Mouse (Mus musculus): Measurements from ENCODE around the gene Adgrl2. TPM values are rescaled to one million over a fixed set of nuclear protein-coding genes. Genes with fewer than 3 reads are reported as not detected.

Adgrl2 gene
- total RNA-seq, 2 experiments from 2014 or later, result 26.4 to 30.5 TPM

DNA sequence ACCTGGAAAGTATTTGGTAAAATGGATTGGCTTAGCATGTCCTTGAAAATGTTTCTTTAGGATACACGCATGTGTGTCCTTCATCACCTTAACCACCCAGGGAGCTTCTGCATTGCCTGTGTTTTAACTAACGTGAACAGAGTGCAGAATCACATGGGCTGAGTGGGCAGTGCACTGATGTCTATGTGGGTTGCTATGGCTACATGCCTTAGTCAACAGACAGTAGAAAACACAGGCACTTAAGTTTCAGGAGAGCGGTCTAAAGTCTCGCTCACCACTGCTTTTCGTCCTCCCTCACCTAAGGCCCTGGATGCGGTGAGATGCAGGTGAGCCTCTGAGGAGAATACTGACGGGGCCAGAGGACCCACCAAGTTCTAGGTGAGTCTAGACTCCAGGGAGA, 147.8 kb downstream of the Adgrl2 start:
- intact Hi-C loops (cut with DNase I; ENCODE audit: low total_unique reads), result no loop called here
- DNase-seq, result no peak

DNA sequence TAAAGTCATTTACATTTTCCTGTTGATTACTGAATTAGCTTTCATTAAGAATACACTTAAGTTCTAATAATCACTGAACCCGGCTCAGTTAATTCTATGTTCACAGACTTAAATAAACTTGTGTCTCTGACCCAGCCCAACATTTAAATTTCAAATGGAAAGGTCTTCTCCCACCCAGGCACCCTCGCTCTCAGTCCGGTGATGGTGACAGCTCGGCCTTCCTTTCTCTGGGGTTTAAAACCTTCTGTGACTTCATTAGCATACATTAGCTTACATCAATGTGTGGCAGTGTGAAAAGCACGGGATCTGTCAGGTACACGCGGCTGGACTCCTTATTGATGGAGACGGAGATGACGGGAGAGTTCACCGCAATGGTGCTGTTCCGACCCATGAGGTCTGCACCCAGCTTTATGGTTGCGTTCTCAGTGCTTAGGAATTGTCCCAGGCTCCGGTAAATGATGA, 151.5 kb downstream of the Adgrl2 start:
- intact Hi-C loops (cut with DNase I; ENCODE audit: low total_unique reads), result no loop called here
- no peak for DNase-seq

DNA sequence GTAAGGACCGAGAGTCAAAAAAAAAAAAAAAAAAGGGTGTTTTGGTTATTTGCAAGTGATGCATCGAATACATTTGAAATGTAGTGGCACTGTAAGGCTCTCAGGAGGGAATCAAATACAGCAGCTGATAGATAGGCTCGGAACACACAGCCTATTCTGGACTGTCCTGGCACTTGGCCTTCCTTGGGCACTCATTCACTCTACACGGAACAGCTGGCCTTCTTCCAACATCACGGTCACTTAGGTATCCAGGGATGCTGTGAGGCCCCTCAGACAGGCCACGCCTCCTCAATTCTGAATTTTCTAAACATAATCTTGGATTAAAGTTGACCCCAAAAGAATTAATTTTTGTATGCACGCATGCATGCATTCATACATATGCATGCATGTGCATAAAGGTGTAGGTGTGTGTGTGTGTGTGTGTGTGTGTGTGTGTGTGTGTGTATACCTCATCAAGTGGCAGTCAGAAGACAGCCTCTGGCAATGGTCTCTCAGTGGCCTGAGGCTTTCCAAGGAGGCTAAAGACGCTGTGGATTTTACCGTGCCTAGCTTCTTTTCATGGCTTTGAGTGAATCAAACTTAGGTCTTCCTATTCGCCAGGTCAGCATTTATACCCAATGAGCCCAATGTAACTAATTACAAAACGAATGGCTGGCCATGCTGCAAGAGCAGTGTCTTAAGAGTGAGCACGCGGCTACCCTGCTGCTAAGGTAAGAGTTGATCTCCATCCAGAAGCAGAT, 152.1 kb downstream of the Adgrl2 start:
- intact Hi-C loops (cut with DNase I; ENCODE audit: low total_unique reads), result no loop called here

DNA sequence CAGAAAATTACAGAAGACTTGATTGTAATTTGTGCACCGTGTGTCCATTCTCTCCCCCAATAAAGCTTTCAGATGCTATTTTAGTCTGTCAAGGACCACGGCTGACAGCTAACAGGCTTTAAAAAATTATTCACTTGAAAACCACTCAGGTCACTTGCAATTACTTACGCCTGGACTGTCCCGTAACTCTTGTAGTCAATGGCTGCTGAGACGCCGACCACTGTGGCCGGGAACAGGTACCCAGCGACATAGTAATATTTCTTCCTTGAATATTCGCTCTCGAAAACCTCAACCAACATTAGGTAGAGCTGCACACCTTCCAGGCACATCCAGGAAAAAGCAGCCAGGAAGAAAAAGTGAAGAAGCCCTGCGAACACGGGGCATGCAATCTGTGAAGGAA, 155.2 kb downstream of the Adgrl2 start:
- DNase-seq, result no peak
- intact Hi-C loops (cut with DNase I; ENCODE audit: low total_unique reads), result no loop called here

More for the DNA sequence above, 152.1 kb downstream of the Adgrl2 start:
- DNase-seq, result no peak

DNA sequence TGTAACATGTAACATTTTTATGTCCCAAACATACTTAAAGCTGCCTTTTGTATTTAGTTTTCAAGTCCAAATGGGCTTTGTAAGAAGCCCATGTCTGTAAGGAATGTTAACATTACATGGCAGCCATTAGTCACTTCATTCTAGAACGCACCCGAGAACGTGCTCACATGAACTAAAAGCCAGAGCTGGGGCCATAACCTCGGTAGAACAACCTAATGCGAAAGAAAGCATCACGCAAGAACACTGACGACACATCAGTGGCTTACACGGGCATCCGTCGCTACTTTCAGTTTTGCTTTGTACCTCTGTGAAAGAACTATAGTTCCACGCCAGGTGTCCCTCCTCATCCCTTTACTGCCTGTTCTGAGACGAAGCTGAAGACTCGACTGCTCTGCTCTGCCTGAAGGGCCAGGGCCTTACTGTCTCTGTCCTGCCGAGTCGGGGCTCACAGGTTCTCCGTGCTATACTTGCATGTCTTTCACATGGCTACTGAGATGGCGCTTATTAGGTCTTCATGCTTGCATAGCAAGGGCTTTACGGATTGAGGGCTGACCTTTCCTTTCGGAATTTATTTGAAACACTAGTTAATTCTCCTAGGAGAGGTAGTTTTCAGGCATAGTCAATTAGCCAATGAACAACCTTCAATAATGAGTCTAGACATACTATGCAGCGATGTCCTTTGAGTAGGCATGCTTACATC, 157.1 kb downstream of the Adgrl2 start:
- DNase-seq, result no peak
- intact Hi-C loops (cut with DNase I; ENCODE audit: low total_unique reads), result no loop called here

DNA sequence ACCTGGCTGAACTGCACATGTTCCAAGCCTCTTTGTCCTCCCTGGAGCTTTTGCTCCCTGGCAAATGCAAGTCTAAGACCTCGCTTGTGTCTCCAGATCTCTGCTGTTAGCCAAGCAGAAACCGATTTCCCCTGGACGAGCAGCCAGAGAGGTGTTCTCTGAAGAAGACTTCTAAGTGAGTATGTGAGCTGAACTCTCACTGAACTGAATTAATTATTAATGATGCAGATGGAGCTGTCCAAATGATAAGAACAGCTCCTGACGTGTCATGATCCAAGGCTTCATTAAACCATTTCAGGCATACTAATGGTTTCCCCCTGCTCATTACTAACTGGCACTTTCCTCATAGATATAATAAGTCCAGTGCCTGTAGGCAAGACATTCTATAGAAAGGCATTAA, 158.4 kb downstream of the Adgrl2 start:
- DNase-seq, result no peak
- intact Hi-C loops (cut with DNase I; ENCODE audit: low total_unique reads), result no loop called here

DNA sequence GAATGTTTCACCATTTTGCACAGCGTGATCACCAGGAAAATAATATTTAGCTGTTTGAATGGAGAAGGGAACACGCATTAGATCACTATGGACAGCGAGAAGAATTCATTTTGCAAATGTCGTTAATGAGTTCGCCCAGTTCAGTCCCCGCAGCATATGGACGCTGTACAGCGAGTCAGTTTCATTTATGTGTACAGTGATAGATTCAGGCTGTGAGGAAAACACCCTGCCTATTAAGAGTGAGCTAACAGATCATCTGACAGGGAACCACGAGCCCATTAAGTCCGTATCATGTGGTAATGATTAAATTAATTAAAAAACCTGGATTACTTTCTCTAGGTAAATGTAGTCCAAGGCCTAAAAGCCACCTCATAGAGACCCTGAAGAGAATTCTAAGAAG, 161.8 kb downstream of the Adgrl2 start:
- intact Hi-C loops (cut with DNase I; ENCODE audit: low total_unique reads), result no loop called here
- DNase-seq, result no peak

DNA sequence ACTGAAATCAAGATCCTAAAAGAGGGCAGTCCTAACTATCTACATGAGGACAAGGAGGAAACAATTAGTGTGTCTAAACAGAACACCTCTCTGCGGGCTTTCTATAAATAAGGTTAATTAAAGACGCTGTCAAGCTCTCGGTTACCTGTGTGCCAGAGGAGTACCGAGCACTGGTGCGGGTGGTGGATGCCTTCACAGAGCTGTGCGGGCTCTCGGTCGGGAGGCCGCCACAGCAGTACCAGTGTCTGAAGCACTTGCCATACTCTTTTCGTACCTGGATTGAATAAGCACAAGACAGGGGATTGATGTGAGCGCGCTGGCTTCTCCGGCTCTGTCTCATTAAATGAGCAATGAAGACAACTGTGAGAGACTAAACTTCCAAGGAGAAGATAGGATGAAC, 166.8 kb downstream of the Adgrl2 start:
- intact Hi-C loops (cut with DNase I; ENCODE audit: low total_unique reads), result no loop called here
- DNase-seq, result no peak

DNA sequence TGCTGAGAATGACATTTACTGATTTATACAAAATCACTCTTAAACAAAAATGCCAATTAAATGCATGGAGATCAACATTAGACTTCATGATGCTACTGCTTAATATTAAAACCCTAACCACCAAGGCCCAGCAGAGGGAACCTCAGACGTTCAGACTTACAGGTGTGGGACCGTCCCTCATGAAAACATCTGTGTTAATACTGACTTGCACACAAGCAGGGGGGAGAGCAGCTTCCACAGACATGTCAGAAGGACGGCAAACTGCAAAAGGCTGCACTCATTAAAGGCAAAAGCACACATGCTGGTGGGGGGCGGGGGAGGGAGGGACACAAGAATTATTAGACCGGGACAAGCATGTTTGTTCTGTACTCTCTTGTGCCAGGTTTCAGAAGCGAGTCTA, 168.7 kb downstream of the Adgrl2 start:
- intact Hi-C loops (cut with DNase I; ENCODE audit: low total_unique reads), result no loop called here
- no peak for DNase-seq

DNA sequence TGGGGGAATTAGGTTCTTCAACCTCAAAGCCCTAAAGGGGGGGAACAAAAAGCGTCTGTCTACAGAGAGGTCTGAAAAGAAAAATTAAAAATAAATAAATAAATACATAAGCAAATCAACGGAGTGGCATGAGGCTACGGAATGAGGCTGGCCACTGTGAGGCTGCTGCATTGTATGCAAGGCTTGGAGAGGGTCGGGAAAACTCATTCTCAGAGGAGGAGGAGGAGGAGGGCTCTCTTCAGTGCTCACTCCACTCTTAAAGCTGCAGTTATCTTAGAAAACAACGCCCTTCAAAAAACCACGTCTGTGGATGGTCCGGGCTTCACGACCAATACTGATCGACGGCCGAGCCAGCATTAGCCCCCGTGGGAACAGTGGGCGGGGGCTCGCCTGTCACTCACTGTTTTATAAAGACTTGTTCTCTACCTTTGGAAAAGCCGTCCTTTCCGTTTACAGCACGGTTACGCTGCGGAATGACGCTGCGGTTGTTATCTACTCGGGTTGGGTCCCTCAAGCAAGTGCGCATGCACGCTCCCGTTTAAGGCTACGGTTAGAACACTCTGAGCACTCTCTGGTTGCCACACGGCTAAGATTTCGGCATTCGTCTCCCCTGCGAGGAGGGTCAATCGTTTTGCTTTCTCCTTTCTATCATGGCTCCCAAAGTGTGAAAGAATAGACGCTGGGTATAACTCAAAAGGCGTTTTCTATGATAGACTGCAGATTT, 170.9 kb downstream of the Adgrl2 start:
- DNase-seq, result no peak
- intact Hi-C loops (cut with DNase I; ENCODE audit: low total_unique reads), result no loop called here

DNA sequence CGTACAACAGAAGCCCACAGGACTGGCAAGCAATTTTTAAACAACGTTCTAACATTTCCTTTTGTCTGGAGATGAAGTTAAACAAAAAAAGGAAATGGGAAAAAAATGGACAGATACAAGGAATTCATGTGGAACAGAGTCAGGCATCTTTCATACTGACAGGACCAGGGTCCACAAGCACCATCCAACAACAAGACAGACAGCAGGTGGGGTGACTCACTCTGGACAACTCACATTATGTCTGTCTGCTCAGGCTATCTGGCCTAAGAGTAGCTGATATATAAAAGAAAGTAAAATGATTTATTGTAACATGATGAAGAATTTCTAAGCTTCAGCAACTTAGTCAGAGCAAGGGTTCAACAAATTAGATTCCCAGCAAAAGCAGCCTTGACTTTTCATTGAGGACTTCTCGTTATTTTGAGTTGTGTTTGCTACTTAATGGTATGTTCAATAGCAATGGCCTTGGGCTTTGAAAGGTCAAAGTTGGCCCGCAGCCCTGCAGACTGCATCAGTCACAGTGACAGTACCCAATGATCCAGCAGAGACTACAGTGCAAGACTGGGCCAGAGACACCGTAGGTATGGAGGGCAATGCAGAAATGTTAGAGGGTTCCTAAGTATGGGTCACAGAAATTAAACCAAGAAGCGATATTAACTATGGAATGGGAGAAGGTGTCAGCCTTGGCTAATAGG, 171.8 kb downstream of the Adgrl2 start:
- no peak for DNase-seq
- intact Hi-C loops (cut with DNase I; ENCODE audit: low total_unique reads), result no loop called here

DNA sequence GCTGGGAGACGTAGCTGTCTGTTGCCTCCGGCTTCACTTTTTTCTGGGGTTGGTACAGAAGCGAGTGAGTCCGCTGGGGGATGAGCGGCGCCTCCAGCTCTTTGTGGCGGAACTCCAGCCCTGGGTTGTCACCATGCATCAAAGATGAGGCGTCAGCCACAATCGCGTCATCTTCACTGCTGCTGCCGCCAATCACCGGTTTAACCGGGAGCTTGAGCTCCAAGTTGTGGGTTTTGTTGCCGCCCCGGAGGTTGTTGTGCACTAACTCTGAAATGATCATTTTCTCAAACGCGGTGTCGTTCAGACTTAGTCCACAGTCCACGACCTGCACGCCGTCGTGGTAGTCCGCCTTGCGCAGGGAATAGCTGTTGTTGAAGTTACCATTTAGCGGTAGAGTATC, 172.9 kb downstream of the Adgrl2 start:
- intact Hi-C loops (cut with DNase I; ENCODE audit: low total_unique reads), result no loop called here

DNA sequence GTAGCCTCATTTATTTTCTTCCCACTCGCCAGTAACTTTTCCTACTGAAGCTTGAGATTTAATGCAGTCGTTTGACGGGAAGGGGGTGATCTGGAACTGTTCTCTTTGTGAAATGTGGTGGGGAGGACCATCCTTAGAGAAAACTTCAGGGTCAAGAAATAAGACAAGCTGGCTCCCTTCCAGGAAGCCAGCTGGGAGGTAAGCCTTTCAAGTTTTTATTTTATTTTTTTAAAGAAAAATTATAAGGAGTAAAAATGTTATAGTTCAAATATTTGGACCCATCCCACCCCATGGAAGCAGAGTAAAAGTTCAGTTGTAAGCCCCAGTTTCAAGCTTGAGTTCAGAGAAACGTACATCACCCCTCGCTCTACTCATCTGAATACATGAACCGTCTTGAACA, 177.2 kb downstream of the Adgrl2 start:
- intact Hi-C loops (cut with DNase I; ENCODE audit: low total_unique reads), result no loop called here
- DNase-seq, result no peak

More for the DNA sequence above, 172.9 kb downstream of the Adgrl2 start:
- no peak for DNase-seq

DNA sequence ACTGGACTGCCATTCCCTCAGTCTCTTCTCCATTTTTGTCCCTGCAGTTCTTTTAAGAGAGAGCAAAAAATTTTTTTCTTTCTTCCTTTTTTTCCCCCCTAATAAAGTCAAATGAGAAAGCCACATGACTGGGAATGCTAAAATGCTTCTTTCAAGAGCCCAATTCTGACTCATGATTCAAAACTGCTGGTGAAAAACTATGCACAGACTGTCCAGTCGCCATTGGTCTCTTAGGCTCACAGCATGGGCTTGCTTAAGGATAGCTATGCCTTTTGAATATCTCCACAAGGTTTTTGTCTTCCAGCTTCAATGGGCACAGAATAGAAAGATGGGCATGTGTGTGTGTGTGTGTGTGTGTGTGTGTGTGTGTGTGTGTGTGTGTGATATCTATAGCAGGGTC, 178.3 kb downstream of the Adgrl2 start:
- intact Hi-C loops (cut with DNase I; ENCODE audit: low total_unique reads), result no loop called here
- no peak for DNase-seq

DNA sequence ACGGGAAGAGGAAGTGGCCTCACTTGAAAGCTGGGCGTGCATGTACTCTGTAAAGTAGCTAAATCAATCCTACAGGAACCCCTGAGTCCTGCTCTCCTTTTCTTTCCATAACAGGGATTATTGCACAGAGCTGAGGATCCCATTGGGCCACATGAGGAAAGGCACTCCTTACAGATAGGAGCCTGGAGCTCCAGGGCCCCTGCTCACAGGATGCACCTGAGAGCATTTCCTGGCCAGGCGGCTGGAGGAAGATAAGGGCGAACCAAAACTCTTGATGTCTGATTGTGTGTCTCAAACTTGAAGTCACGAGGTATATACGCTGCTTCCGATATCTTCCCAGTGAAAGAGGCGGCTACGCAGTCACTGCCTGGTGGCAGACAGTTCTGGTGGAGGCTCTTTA, 183.4 kb downstream of the Adgrl2 start:
- no peak for DNase-seq
- intact Hi-C loops (cut with DNase I; ENCODE audit: low total_unique reads), result no loop called here

DNA sequence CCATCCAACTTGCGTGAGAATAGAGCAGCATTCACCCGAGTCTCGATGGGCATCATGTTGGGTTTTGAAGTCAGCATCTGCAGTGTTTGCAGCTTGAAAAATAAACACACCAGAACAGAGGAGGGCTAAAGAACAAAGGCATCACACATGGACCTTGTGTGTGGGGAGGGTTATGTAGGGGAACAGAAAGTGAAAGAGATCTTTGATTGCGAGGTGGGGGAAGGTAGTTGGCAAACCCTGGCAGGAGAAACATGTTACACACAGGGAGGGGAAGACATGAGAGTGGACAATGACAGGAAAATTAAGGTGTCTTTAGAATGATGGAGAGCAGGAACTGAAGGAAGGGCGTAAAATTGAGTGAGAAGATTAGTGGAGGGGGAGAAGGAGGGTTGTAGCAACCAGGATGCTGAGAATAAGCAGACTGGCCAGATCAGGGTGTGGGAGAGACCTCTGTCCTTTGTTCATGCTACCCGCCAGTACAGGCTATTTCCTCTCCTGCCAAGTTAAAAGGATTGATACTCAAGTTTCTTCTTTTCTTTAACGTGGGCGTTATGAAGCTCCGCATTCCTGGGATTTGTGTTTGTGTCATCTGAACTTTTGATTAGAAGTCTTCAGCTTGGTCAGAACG, 197.0 kb downstream of the Adgrl2 start:
- DNase-seq, result no peak
- intact Hi-C loops (cut with DNase I; ENCODE audit: low total_unique reads), result no loop called here

DNA sequence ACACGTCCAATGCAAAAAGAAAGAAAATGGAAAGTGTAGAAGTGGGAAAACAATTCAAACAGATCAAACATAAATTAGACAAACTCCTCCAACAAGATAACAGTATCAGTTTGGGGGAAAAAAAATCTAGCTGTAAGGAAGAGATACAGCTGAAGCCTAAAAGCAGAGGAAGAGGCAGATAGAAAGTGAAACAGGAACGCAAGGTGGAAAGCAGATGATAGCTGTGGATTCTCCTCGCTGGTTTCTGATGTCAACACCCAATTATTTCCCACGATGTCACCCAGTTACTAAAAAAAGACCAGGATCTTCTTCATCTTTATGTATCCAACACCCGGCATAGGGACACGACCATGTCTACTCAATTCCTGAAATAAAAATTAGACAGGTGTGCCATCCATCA, 220.0 kb downstream of the Adgrl2 start:
- intact Hi-C loops (cut with DNase I; ENCODE audit: low total_unique reads), result no loop called here
- no peak for DNase-seq
